Mouse (Mus musculus): ENCODE results near the gene Mctp2.

- TF ChIP-seq CTCF (IDR thresholded peaks at IDR 0.05; ENCODE audit: extremely low read depth, insufficient read depth, insufficient read length, insufficient replicate concordance) (no peak), POLR2A (IDR thresholded peaks at IDR 0.05; ENCODE audit: low read depth, low read length) (no peak)
These were observed 160.5 kb downstream of the Mctp2 start for GRCm38 (mm10) chr7:72145726-72146520.
